Mouse (Mus musculus) embryonic facial prominence, embryonic 15.5 days (tissue): Measurements from ENCODE around the gene Dcp1a. TPM values are rescaled to one million over a fixed set of nuclear protein-coding genes. Genes with fewer than 3 reads are reported as not detected.

Experiments
- ATAC-seq: fragments of 200-750 bp; cut with Nextera tagmentation; 2 replicates; pipeline ENCODE4 v1.8.0; 2017; ENCODE audit warnings: low read depth, moderate TSS enrichment; ENCODE audit not compliant: insufficient number of reproducible peaks, low FRiP score, low TSS enrichment
- H3K27ac ChIP-seq: fragments of 300-500 bp; sonication (generic); replicated peaks from 2 replicates; pipeline ENCODE4 v1.5.1; 2015; ENCODE audit warnings: mild to moderate bottlenecking, inconsistent platforms
- H3K27me3 ChIP-seq: fragments of 300-500 bp; sonication (generic); 2 replicates; pipeline ENCODE4 v1.6.1; 2015; ENCODE audit warnings: inconsistent platforms
- H3K36me3 ChIP-seq: fragments of 300-500 bp; sonication (generic); 2 replicates; pipeline ENCODE4 v1.6.1; 2015; ENCODE audit warnings: mild to moderate bottlenecking, inconsistent platforms
- H3K4me1 ChIP-seq: fragments of 300-500 bp; sonication (generic); 2 replicates; pipeline ENCODE4 v1.6.1; 2015; ENCODE audit warnings: inconsistent platforms
- H3K4me2 ChIP-seq: fragments of 300-500 bp; sonication (generic); replicated peaks from 2 replicates; pipeline ENCODE4 v1.6.1; 2015; ENCODE audit warnings: mild to moderate bottlenecking, inconsistent platforms
- H3K4me3 ChIP-seq: fragments of 300-500 bp; sonication (generic); replicated peaks from 2 replicates; pipeline ENCODE4 v1.5.1; 2015; ENCODE audit warnings: mild to moderate bottlenecking, inconsistent platforms
- H3K9ac ChIP-seq: fragments of 300-500 bp; sonication (generic); 2 replicates; pipeline ENCODE4 v1.6.1; 2015; ENCODE audit warnings: inconsistent platforms
- H3K9me3 ChIP-seq: fragments of 300-500 bp; sonication (generic); replicated peaks from 2 replicates; pipeline ENCODE4 v1.6.1; 2016; ENCODE audit warnings: inconsistent platforms
- WGBS: fragments of 180-500 bp; shearing (Covaris S2); methylation state at CpG from one replicate; pipeline ENCODE4 v1.1.7; 2015; 5-methylcytosine and 5-hydroxymethylcytosine counted together
- polyA plus RNA-seq: library from polyadenylated mRNA; unstranded; fragments of >200 nt; fragmentation: Nextera tagmentation; extraction: Ambion mirVana; gene quantifications from 2 replicates; pipeline ENCODE4 v1.2.1, GENCODE M21; 2015

The Dcp1a gene
- polyA plus RNA-seq, 1 experiment from 2014 or later, result 25.7 TPM

GRCm38 (mm10) chr14:30548965-30549776 lies 69.8 kb downstream of the Dcp1a start:
- Histone ChIP-seq H3K9ac (peak overlapping the region; percentile 93), H3K27me3 (no peaks in the 10 kb centered on the region), H3K27ac (peak overlapping the region; percentile 95), H3K4me2 (peak overlapping the region; percentile 88), H3K4me1 (peaks cover 32% of the 10 kb centered on the region), H3K4me3 (peak overlapping the region; percentile 84), H3K36me3 (no peaks in the 10 kb centered on the region), H3K9me3 (no peaks in the 10 kb centered on the region)
- ATAC-seq, result peak; percentile 95
- WGBS, result under 1% methylated on average over 68 of the region's 69 CpGs

- Histone ChIP-seq H3K27me3 (no peaks in the 10 kb centered on the region), H3K9me3 (no peaks in the 10 kb centered on the region), H3K4me3 (peak overlapping the region; percentile 84), H3K4me1 (peaks cover 32% of the 10 kb centered on the region), H3K27ac (peak overlapping the region; percentile 95), H3K4me2 (peak overlapping the region; percentile 88), H3K36me3 (no peaks in the 10 kb centered on the region), H3K9ac (peak overlapping the region; percentile 93)
- WGBS, result 0% methylated on average over 10 of the region's 10 CpGs
- peak; percentile 5; the same call in 1 of the 2 replicates for ATAC-seq
Measured at GRCm38 (mm10) chr14:30549777-30550149, 70.4 kb downstream of the Dcp1a start.

- Histone ChIP-seq H3K36me3 (no peaks in the 10 kb centered on the region), H3K4me1 (peaks cover 32% of the 10 kb centered on the region), H3K9ac (peak overlapping the region; percentile 93), H3K27me3 (no peaks in the 10 kb centered on the region), H3K27ac (peak overlapping the region; percentile 95; the same call in 1 of the 2 replicates), H3K9me3 (no peaks in the 10 kb centered on the region), H3K4me2 (peak overlapping the region; percentile 88), H3K4me3 (peak overlapping the region; percentile 84)
- 30% methylated on average over 8 of the region's 8 CpGs for WGBS
- ATAC-seq, result no peak
Measured at GRCm38 (mm10) chr14:30550232-30551070, 71.1 kb downstream of the Dcp1a start.

DNA sequence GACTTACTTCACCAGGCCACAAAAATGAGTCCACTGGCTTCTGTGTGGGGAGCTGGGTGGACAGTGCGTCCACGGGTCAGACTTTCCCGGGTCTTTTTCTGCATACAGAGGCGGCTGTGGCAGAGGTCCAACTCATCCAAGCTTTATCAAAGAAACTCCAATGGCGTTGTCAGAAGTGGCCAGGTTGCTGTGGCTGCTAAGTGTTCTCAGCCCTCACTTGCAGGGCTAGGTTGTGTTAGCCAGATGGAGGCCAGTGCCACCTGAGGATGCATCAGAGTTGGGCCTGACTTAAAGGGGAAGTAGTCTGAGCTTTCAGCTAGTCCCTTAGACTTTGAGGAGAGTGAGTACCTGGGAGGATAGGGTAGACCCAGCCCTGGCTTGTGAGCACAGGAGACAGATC lies 72.2 kb downstream of the Dcp1a start:
- Histone ChIP-seq H3K4me3 (peak overlapping the region; percentile 84; the same call in 1 of the 2 replicates), H3K27ac (no peak overlapping the region), H3K4me1 (peaks cover 36% of the 10 kb centered on the region), H3K36me3 (peaks cover 10% of the 10 kb centered on the region; the same call in 1 of the 2 replicates), H3K9ac (no peak overlapping the region), H3K9me3 (no peaks in the 10 kb centered on the region), H3K4me2 (peak overlapping the region; percentile 88), H3K27me3 (no peaks in the 10 kb centered on the region)
- no peak for ATAC-seq
- 72% methylated on average over 5 of the region's 5 CpGs for WGBS

- Histone ChIP-seq H3K9ac (no peak overlapping the region), H3K4me3 (no peak overlapping the region), H3K9me3 (no peaks in the 10 kb centered on the region), H3K4me1 (peaks cover 36% of the 10 kb centered on the region), H3K36me3 (peaks cover 10% of the 10 kb centered on the region; the same call in 1 of the 2 replicates), H3K4me2 (no peak overlapping the region), H3K27ac (no peak overlapping the region), H3K27me3 (no peaks in the 10 kb centered on the region)
- ATAC-seq, result no peak
- 82% methylated on average over 2 of the region's 2 CpGs for WGBS
Measured at GRCm38 (mm10) chr14:30551981-30552380, 72.6 kb downstream of the Dcp1a start.

DNA sequence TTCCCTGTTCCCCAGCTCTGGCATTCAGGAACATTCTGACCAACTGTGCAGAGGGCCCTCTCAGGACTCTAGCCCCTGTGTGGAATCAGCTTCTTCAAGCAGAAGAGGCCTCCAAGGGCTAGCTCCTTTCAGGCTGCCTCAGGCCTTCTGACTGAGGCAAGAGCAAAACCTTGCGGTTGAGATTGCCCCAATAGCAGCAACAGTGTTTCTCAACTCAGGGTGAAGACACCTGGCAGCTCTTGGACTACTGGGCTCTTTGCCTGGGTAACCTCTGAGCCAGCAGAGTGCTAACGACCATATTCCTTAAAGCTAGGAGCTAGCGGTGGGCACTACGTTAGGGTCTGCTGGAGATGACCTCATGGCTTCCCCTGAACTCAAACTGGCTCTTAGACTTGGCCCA lies 73.8 kb downstream of the Dcp1a start:
- no peak for ATAC-seq
- Histone ChIP-seq H3K27me3 (no peaks in the 10 kb centered on the region), H3K9me3 (no peaks in the 10 kb centered on the region), H3K4me3 (no peak overlapping the region), H3K27ac (no peak overlapping the region), H3K9ac (no peak overlapping the region), H3K4me2 (no peak overlapping the region), H3K4me1 (peaks cover 35% of the 10 kb centered on the region), H3K36me3 (peaks cover 10% of the 10 kb centered on the region; the same call in 1 of the 2 replicates)
- 90% methylated on average over 4 of the region's 4 CpGs for WGBS

- H3K4me1 ChIP-seq, result peaks cover 10% of the 10 kb centered on the region
- H3K27ac ChIP-seq, result no peak overlapping the region
- H3K9ac ChIP-seq, result no peak overlapping the region
- H3K9me3 ChIP-seq, result no peaks in the 10 kb centered on the region
- no peak for ATAC-seq
- H3K4me2 ChIP-seq, result no peak overlapping the region
- WGBS, result 81% methylated on average over 2 of the region's 2 CpGs
- peaks cover 43% of the 10 kb centered on the region for H3K36me3 ChIP-seq
- no peaks in the 10 kb centered on the region for H3K27me3 ChIP-seq
- H3K4me3 ChIP-seq, result no peak overlapping the region
Measured at GRCm38 (mm10) chr14:30556651-30557050, 77.3 kb downstream of the Dcp1a start.

DNA sequence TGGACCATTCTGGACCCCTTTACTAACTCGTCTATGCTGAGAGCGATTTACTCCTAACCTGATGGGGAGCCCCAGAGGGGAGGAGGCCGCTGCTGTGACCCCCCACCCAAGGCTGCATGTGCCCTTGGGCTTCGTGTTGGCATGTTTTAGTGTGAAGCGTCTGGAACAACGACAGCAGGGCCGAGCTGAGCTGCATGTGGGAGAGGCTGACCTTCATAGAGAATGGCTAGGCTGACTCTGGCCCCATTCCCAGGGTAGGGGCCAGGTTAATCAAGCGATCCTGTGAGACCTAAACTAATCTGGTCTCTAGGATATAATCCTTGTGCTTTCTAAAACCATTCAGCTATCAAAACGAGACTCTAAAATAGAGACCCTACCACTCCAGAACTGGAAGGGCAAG lies 78.4 kb downstream of the Dcp1a start:
- H3K27ac ChIP-seq, result 0 out of 2 replicates have a peak overlapping the region, but pooled peaks have one; percentile 1
- peaks cover 47% of the 10 kb centered on the region for H3K36me3 ChIP-seq
- WGBS, result 69% methylated on average over 9 of the region's 9 CpGs

GRCm38 (mm10) chr14:30559321-30559850 lies 80.1 kb downstream of the Dcp1a start:
- Histone ChIP-seq H3K36me3 (peaks cover 57% of the 10 kb centered on the region), H3K4me3 (no peak overlapping the region)

More for the DNA sequence above, 78.4 kb downstream of the Dcp1a start:
- Histone ChIP-seq H3K4me2 (no peak overlapping the region), H3K9ac (no peak overlapping the region), H3K4me1 (0 out of 2 replicates have a peak, but pooled peaks cover 9% of the 10 kb centered on the region), H3K27me3 (no peaks in the 10 kb centered on the region), H3K4me3 (no peak overlapping the region), H3K9me3 (no peaks in the 10 kb centered on the region)
- no peak for ATAC-seq

GRCm38 (mm10) chr14:30560803-30561389 lies 81.6 kb downstream of the Dcp1a start:
- Histone ChIP-seq H3K4me1 (0 out of 2 replicates have a peak, but pooled peaks cover 9% of the 10 kb centered on the region), H3K27me3 (no peaks in the 10 kb centered on the region), H3K27ac (no peak overlapping the region), H3K4me3 (no peak overlapping the region), H3K9ac (no peak overlapping the region), H3K9me3 (no peaks in the 10 kb centered on the region), H3K36me3 (peaks cover 68% of the 10 kb centered on the region), H3K4me2 (no peak overlapping the region)
- 87% methylated on average over 13 of the region's 13 CpGs for WGBS
- no peak for ATAC-seq

More at GRCm38 (mm10) chr14:30559321-30559850, 80.1 kb downstream of the Dcp1a start:
- Histone ChIP-seq H3K27ac (no peak overlapping the region), H3K4me2 (no peak overlapping the region), H3K27me3 (no peaks in the 10 kb centered on the region), H3K9ac (no peak overlapping the region), H3K4me1 (0 out of 2 replicates have a peak, but pooled peaks cover 9% of the 10 kb centered on the region), H3K9me3 (no peaks in the 10 kb centered on the region)
- WGBS, result 76% methylated on average over 17 of the region's 17 CpGs
- peak; percentile 26; the same call in 1 of the 2 replicates for ATAC-seq
